Mouse (Mus musculus): ENCODE results near the gene 4932438H23Rik.

Gene 4932438H23Rik

DNA sequence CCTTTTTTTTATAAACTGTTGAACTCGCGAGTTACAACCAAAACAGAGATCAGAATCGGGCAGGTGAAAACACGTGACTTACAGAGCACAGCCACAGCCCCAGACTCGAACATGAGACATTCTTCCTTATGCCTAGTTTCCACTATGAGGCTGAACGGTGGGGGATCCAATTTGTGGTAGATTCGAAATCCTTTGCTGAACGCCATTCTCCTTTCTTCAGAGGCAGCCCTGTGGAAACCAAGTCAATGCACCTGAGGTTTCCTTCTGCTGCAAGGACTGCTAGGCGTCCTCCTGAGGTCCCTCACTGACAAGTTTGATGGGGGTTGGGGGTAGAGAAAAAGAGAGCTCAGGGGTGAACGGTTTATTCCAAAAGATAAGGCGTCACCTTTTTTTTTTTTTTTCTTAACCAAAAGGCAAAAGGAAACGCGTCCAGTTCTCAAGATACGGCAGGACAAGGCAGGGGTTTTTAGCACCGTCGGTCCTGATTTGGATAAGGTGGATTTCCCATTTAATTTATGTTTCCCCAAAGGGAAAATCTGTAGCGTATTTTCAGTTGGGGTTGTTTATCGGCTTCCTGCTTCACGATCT is 84.9 kb downstream of the 4932438H23Rik start:
- DNase-seq (ENCODE audit: low spot score), result no peak

GRCm38 (mm10) chr16:91004915-91005538 is 89.9 kb downstream of the 4932438H23Rik start:
- no peak for DNase-seq (ENCODE audit: low spot score)
